Mouse (Mus musculus): Measurements from ENCODE around the gene Antxr2.

Gene Antxr2

GRCm38 (mm10) chr5:97986656-97987294, 44.1 kb downstream of the Antxr2 start:
- no peak for DNase-seq

DNA sequence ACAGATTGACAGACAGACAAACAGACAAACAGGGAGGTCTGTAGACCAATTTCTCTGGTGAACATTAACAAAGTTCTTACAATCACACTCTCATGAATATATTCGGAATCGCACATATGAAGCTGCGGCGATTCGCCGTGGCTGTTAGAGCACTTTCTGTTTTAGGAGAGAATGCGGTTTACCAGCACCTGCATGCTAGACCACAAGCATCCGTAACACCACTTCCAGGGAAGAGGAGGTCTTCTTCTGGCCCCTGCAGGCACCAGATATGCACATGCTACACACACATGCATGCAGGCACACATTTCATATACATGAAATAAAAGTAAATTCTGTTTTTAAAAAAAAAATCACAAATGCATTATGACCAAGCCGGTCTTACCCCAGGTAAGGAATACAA, 47.5 kb downstream of the Antxr2 start:
- no peak for DNase-seq

GRCm38 (mm10) chr5:97980472-97980871, 50.4 kb downstream of the Antxr2 start:
- DNase-seq = peak in 1 of 2 experiments; percentile 11

DNA sequence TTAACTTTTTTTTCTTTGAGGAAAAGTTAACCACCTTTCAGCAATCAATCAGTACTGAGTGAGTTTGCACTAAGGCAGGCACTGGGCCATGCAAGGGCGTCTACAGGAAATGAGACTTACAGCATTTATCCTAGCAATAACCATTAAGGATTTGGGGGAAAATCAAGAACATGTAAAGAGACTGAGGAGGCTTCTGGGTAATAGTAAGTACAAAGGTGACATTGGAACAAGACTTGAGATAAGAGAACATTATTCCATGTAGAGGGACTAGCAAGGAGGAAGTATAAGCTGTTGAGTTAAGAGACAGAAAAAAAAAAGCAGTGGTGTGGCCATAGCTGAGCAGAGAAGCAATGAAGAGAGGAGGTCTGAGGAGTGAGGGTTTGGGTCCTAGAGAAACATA, 57.5 kb downstream of the Antxr2 start:
- no peak for DNase-seq

DNA sequence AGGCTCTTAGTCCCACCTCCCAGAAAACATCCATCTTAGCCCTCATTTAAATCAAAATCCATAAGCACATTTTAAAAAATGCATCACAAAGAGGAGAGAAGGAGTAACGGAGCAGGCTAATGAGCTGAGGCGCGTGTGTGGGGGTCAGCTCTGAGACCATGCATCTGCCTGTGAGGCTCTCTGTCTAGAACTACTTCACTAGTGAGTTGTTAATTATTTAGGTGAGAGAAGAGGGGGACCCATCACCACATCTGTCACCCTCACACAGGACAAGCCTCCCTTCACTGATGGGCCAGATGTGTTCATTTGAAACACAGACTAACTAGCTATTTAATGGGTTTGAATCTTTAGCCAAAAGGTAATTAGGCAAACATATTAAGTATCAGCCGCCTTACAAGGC, 58.8 kb downstream of the Antxr2 start:
- DNase-seq = no peak

DNA sequence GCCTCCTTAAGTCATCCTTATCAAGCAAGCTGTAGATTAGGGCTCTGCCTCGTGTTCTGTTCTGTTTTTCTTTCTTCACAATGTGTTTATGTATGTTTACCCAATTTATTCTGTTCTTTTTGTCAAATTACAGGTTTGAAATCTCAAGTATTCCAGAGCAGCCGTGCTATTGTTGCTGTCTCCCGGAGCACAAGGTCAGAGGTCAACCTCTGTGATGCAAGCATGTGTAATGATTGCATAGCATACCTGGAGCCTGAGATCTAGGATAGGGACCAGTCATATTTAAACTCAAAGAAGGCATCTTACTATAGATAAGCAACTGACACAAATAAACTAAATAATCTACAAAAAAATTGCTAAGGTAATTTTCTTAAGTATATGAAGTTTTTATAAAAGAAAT, 59.6 kb downstream of the Antxr2 start:
- DNase-seq = no peak

DNA sequence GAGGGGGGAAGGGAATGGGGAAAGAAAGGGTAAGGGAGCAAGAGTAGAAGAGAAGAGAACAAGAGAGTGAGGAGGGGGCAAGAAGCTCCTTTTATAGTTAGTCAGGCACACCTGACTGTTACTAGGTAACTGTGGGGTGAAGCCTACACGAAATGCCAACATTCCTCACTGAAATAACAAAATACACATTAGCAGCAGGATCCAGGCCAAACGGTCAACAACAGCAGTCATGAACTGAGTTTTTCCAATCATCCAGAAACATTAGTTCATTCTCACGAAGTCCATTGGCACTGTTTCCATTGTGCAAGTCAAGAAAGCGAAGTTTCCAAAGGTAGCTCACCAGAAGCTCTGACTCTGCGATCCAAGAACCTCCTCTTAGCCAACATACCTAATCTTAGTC, 63.8 kb downstream of the Antxr2 start:
- DNase-seq = no peak

- DNase-seq = no peak
Observed at GRCm38 (mm10) chr5:97966101-97966500, 64.7 kb downstream of the Antxr2 start.

GRCm38 (mm10) chr5:97964444-97964843, 66.4 kb downstream of the Antxr2 start:
- DNase-seq = no peak

GRCm38 (mm10) chr5:97962512-97962911, 68.3 kb downstream of the Antxr2 start:
- no peak for DNase-seq

- no peak for DNase-seq
Observed at GRCm38 (mm10) chr5:97961786-97962185, 69.1 kb downstream of the Antxr2 start.

DNA sequence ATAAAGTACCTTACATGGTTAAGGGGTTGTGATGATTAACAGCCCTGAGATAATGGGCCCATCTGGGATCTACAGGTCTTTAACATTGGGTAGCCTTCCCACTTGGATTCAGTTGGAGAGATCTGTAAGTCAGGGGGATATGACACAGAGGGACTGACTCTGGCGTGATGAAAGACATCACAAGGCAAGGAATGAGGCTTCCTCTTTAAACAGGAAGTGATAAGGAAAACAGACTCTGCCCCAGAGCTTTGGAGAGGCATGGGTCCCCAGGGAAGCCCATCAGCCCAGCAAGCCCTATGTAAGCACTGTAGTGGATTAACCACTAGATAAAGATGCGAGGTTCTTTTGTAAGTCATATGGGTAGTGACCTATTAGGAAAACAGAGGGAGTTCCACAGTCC, 71.2 kb downstream of the Antxr2 start:
- no peak for DNase-seq

- no peak for DNase-seq
Observed at GRCm38 (mm10) chr5:97959010-97959409, 71.8 kb downstream of the Antxr2 start.

DNA sequence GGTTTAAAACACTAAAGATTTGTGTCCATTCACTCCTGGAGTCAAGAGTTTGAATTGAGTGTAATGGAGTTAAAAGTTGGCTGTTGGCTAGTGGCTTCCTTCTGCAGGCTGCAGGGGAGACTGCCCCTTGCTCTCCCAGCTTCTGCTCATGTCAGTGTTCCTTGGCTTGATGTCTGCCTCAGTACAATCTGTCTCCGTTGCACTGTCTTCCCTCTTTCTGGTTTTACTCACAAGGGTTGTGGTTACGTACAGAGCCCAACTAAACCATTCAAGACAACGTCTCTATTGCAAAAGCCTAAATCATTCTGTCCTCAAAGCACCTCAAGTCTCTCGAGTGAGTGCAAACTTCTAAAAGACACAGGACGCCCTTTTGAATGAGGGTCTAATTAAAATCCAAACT, 73.3 kb downstream of the Antxr2 start:
- no peak for DNase-seq

GRCm38 (mm10) chr5:97954193-97954772, 76.6 kb downstream of the Antxr2 start:
- no peak for DNase-seq

DNA sequence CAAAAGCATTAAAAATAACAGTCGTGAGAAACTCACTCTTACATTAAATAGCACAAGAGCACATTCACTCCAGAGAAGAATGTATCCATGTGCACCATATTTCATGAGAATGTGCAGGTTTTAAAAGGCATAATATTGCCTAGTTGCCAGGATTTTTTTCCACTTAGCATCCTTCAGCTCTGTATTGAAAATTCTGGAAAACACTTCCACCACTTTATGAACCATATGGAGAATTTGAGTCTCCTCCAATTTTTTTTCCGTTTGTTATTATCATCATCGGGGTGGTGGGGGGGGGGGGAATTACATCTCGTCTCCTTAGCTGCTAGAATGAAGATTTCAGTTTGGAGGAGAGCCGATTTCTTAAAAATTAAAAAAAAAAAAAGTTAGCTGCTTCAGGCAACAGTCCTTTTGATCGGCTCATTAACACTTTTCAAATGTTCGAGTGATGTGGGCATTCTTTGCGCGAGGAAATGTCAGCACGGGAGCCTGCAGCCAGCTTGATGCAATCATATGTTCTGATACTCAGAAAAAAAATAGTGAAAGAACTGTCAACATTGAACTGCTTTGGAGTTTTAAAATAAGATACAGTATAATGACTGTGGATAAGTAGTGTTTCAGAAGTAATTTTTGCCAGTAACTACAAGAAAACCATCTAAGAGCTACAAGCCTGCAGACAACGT, 77.5 kb downstream of the Antxr2 start:
- no peak for DNase-seq

- no peak for DNase-seq
Observed at GRCm38 (mm10) chr5:97947261-97947660, 83.6 kb downstream of the Antxr2 start.

DNA sequence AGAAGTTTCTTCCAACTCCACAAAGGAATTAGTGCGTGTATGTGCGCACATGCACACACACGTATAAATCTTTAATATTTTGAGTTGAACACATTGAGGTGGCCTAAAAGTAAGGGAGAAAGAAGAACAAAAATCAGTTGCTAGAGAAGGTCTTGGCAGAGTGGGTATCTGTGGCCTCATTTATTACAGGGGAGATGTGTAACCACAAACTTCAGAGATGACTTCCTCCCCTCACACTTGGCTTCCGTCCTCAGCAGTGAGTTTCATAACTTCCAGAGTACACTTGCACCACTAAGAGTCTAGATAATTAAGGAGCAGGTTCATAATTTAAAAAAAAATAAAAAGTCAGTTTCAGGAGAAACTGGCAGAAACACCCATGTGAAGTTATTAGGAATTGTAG, 84.6 kb downstream of the Antxr2 start:
- DNase-seq = no peak

DNA sequence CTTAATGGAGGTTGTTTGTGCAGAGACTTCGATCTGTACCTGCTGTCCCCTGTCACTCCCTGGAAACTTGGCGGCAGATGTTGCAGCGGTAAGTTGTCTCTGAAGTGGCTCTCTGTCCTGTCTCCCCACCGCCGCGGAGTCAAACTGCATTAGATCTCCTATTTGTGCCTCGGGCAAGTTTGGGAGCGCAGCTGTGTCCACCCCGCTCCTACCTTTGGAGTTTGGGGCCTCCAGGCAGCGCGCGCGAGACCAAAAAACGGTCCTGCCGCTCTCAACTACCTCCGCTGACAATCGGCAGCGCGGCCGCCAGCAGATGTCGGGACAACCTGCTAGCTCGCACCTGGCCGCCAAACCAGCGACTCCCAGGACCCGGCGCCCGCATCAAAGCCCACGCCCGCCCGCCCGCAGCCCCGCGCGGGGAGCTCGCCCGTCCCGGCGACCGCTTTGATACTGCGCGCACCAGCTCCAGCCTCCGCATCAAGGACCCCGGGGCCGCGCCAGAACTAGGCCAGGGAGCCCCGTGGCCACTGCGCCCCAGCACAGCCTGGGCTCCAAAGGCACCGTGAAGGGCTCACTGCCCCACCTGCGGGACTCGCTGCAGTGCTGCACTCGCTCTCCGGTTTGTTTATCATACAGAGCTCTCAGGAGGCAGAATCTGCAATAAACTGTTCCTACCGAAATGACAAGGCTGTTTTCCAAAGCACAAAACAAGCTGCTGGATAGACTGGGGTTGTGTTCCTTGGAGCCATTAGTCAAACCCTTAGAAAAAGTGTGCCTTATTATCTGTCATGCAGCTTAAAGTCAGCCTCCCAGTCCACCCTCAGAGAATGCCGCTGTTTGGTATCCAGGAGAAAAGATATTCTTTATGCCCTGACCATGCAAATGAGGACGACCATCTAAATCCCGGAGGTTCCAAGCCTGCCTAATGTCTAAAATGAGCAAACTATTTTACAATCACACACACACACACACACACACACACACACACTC, 95.4 kb downstream of the Antxr2 start:
- DNase-seq = peak; percentile 67 to 72

DNA sequence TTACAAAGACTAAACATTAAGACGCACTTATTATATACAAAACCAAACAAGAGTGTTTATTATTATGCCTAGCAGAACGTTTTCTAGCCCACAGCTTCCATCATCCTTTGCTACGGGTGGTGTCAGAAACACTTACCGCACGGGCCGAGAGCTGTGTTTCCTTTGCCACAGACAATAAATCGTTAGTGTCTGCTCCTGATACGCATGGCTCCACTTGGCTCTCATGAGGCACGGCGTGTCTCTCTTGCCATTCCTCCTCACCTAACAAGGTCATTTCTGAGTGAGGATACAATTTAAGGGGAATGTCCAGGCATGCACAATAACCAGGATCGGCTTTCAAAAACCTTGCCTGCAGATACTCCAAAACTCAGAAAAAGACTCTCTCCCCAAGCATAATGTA, 113.2 kb downstream of the Antxr2 start:
- DNase-seq = no peak

GRCm38 (mm10) chr5:97914890-97915289, 116.0 kb downstream of the Antxr2 start:
- no peak for DNase-seq

GRCm38 (mm10) chr5:97913901-97914300, 116.9 kb downstream of the Antxr2 start:
- DNase-seq = no peak

DNA sequence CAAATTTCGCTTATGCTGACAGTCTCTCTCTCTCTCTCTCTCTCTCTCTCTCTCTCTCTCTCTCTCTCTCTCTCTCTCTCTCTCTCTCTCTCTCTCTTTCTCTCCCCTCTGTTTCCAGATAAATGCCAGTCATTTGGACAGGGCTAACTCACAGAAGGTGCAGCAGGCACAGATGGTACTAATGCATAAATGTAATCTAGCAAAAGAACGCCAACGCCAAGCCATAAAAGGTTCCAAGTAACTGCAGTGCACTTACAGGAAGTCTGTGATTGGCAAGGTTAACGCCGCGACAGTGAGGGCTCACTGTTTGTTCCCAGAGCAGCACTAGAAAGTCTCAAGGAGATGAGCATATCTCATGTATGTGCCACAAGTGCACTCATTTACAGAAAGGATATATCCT, 123.4 kb downstream of the Antxr2 start:
- peak; percentile 68 to 83 for DNase-seq

Data from cerebellum, postnatal 14 days (tissue).